Mouse (Mus musculus) small intestine, adult 2 months (tissue): Measurements from ENCODE around the gene Grb2.

Experiments used
- CTCF ChIP-seq: fragments of 200-500 bp; IDR thresholded peaks from 2 replicates; pipeline ENCODE4 v1.5.1; 2012; ENCODE audit warnings: low read depth, mild to moderate bottlenecking, control low read depth, inconsistent platforms, low read length, moderate library complexity, mixed read lengths; ENCODE audit not compliant: insufficient replicate concordance, insufficient read length; ENCODE audit errors: extremely low read depth
- POLR2A ChIP-seq: fragments of 200-500 bp; IDR thresholded peaks from 2 replicates; pipeline ENCODE4 v1.6.1; 2012; ENCODE audit warnings: low read depth, mild to moderate bottlenecking, control low read depth, inconsistent platforms, low read length, moderate library complexity

- TF ChIP-seq CTCF: no peak
- TF ChIP-seq POLR2A: no peak
Observed at GRCm38 (mm10) chr11:115600743-115601142, 107.7 kb downstream of the Grb2 start.
